Mouse (Mus musculus) heart, adult 2 months (tissue): ENCODE measurements at regions not wholly inside any gene's neighbourhood (a gene's known extent, or its start where the extent isn't known, plus 50 kb on each side); places are given as distances from the start of the nearest gene placed in this dataset.

Source experiments
- CTCF ChIP-seq: fragments of 200-600 bp; IDR thresholded peaks from 2 replicates; pipeline ENCODE4 v1.8.1; 2022; ENCODE audit warnings: antibody characterized with exemption, mild to moderate bottlenecking, moderate library complexity
- EP300 ChIP-seq: fragments of 200-500 bp; IDR thresholded peaks from 2 replicates; pipeline ENCODE4 v1.6.1; 2011; ENCODE audit warnings: low read depth, low read length, control low read depth; ENCODE audit not compliant: insufficient read depth

GRCm38 (mm10) chr1:120754337-120754736, 152.1 kb downstream of the En1 start:
- TF ChIP-seq CTCF (no peak), EP300 (no peak)
